Mouse (Mus musculus) heart, postnatal 14 days (tissue): ENCODE results near the gene Fra10ac1. TPM values are rescaled to one million over a fixed set of nuclear protein-coding genes. Genes with fewer than 3 reads are reported as not detected.

ENCODE experiments used
- DNase-seq, 2 experiments: peaks; one replicate each; pipeline ENCODE4 v3.0.0; 2021 to 2022
- intact Hi-C: fragments of 180-260 bp; cut with DNase I; formaldehyde crosslinking; loops from one replicate; pipeline ENCODE4 v1.15.1; 2025
- total RNA-seq, 2 experiments: library from RNA; stranded (reverse); gene quantifications; 2 replicates each; pipeline ENCODE4 v1.2.3; 2021

Gene Fra10ac1
- total RNA-seq, 2 experiments from 2014 or later = 11.2 to 12.1 TPM

GRCm38 (mm10) chr19:38236526-38236925, 12.6 kb upstream of the Fra10ac1 start:
- no peak for DNase-seq
- intact Hi-C loops = no loop called here

- intact Hi-C loops = no loop called here
Measured at GRCm38 (mm10) chr19:38232516-38232915, 8.6 kb upstream of the Fra10ac1 start.

GRCm38 (mm10) chr19:38232087-38232486, 8.1 kb upstream of the Fra10ac1 start:
- intact Hi-C loops = no loop called here

More at GRCm38 (mm10) chr19:38232516-38232915, 8.6 kb upstream of the Fra10ac1 start:
- no peak for DNase-seq

GRCm38 (mm10) chr19:38228699-38229098, 4.7 kb upstream of the Fra10ac1 start:
- no peak for DNase-seq
- intact Hi-C loops = no loop called here

More at GRCm38 (mm10) chr19:38232087-38232486, 8.1 kb upstream of the Fra10ac1 start:
- DNase-seq = no peak

- intact Hi-C loops = no loop called here
- no peak for DNase-seq
Measured at GRCm38 (mm10) chr19:38224685-38225060, 717 bp upstream of the Fra10ac1 start.

GRCm38 (mm10) chr19:38223356-38223904, 526 bp downstream of the Fra10ac1 start:
- DNase-seq = no peak
- intact Hi-C loops = no loop called here

- intact Hi-C loops = no loop called here
- DNase-seq = no peak
Measured at GRCm38 (mm10) chr19:38217696-38218095, 6.3 kb downstream of the Fra10ac1 start.

GRCm38 (mm10) chr19:38206669-38207068, 17.3 kb downstream of the Fra10ac1 start:
- peak in 1 of 2 experiments; percentile 34 for DNase-seq
- intact Hi-C loops = loop anchor here (5.0 kb wide), 1 partner anchor 146 kb away; no protein-coding TSS in a partner anchor

- no peak for DNase-seq
- intact Hi-C loops = loop anchor here (5.0 kb wide), 2 partner anchors 111 to 246 kb away; no protein-coding TSS in a partner anchor
Measured at GRCm38 (mm10) chr19:38198731-38199130, 25.2 kb downstream of the Fra10ac1 start.

- intact Hi-C loops = loop anchor here (5.0 kb wide), 2 partner anchors 108 to 243 kb away; no protein-coding TSS in a partner anchor
- no peak for DNase-seq
Measured at GRCm38 (mm10) chr19:38195245-38195644, 28.7 kb downstream of the Fra10ac1 start.

- DNase-seq = no peak
- intact Hi-C loops = no loop called here
Measured at GRCm38 (mm10) chr19:38191446-38191845, 32.5 kb downstream of the Fra10ac1 start.

- intact Hi-C loops = no loop called here
- no peak for DNase-seq
Measured at GRCm38 (mm10) chr19:38190606-38191005, 33.4 kb downstream of the Fra10ac1 start.

- no peak for DNase-seq
- intact Hi-C loops = no loop called here
Measured at GRCm38 (mm10) chr19:38187345-38187680, 36.6 kb downstream of the Fra10ac1 start.

GRCm38 (mm10) chr19:38186631-38187344, 37.2 kb downstream of the Fra10ac1 start:
- intact Hi-C loops = no loop called here
- DNase-seq = no peak

- intact Hi-C loops = no loop called here
- peak in 1 of 2 experiments; percentile 1 for DNase-seq
Measured at GRCm38 (mm10) chr19:38179675-38180074, 44.3 kb downstream of the Fra10ac1 start.

GRCm38 (mm10) chr19:38164633-38165032, 59.3 kb downstream of the Fra10ac1 start:
- DNase-seq = no peak
- intact Hi-C loops = no loop called here

GRCm38 (mm10) chr19:38161648-38162354, 62.2 kb downstream of the Fra10ac1 start:
- DNase-seq = no peak
- intact Hi-C loops = no loop called here

GRCm38 (mm10) chr19:38156243-38156642, 67.7 kb downstream of the Fra10ac1 start:
- DNase-seq = no peak
- intact Hi-C loops = no loop called here

GRCm38 (mm10) chr19:38143540-38144271, 80.2 kb downstream of the Fra10ac1 start:
- intact Hi-C loops = no loop called here
- no peak for DNase-seq
